ENCODE assay signal across 9 mouse cellular contexts in the genomic region with DNA sequence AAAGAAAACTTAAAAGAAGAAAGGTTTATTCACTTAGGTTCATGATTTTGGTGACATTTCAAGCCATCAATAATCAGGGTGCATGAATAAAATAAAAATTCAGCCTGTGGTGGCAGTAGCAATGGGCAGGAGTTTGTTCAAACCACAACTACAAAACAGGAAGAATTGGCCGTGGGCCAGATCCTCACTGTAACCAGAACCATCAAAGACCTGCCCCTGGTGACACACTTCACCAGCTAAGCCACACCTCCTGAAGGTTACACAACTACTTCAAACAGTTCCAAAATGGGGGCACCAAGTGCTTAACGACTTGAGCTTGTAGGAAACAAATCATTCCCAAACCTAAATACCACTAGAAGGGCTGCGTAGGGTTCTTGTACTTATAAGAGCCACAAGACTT.
DNase-seq lines count a peak whose midpoint lies in the region; ATAC-seq and TF ChIP-seq lines count a peak whose summit lies in the region.
"Had no signal": no experiment of that assay in that cellular context is flagged by ENCODE, and none has a peak within 500 bp of the region (broad histone marks: within the 10 kb centered on the region; RNA-seq: fewer than 3 reads in every experiment).

No protein-coding gene starts in this region.

- 37% methylated on average over 3 of the region's 3 CpGs for WGBS in liver, adult 2 months
- WGBS in liver, embryonic 11.5 days, result 59% methylated on average over 3 of the region's 3 CpGs
- 30% methylated on average over 3 of the region's 3 CpGs for WGBS in liver, embryonic 14.5 days (ENCODE audit: insufficient replicate concordance)
- WGBS in forebrain, embryonic 12.5 days, result 69% methylated on average over 3 of the region's 3 CpGs

- DNase-seq in liver, adult 2 months (ENCODE audit: extremely low read depth, low read depth, low spot score), result peak; percentile 81
- no peak for DNase-seq in liver, embryonic 11.5 days (ENCODE audit: low spot score)
- peak; percentile 24 for DNase-seq in brain, adult 2 months (ENCODE audit: low read depth, low spot score)
- DNase-seq in liver, embryonic 14.5 days (ENCODE audit: low read depth in 3 of 3, low spot score in 3 of 3), result peak; percentile 26 to 34 (median 27)
- peak; percentile 6 for DNase-seq in telencephalon, adult 2 months (ENCODE audit: low read depth, low spot score)
- no peak for DNase-seq in left cerebral cortex, postnatal 36 days (ENCODE audit: low spot score in 2 of 2)
- DNase-seq in frontal cortex, postnatal 10 days (ENCODE audit: low spot score in 2 of 2), result no peak

- H3K27ac ChIP-seq in liver, adult 2 months (replicated peaks; ENCODE audit: insufficient read depth, low read depth, low read length), result no peak overlapping the region
- no peak overlapping the region for H3K27ac ChIP-seq in liver, embryonic 11.5 days (ENCODE audit: low read depth, low read length)
- no peak overlapping the region for H3K27ac ChIP-seq in liver, embryonic 14.5 days
- no peak overlapping the region for H3K27ac ChIP-seq in forebrain, embryonic 12.5 days

- no peaks in the 10 kb centered on the region for H3K9me3 ChIP-seq in liver, embryonic 11.5 days (ENCODE audit: control insufficient read depth, low read length)
- H3K9me3 ChIP-seq in liver, embryonic 14.5 days (ENCODE audit: control insufficient read depth, low read length), result no peaks in the 10 kb centered on the region
- no peaks in the 10 kb centered on the region for H3K9me3 ChIP-seq in forebrain, embryonic 12.5 days
- H3K9me3 ChIP-seq: megakaryocyte, embryonic 14.5 days had no signal

- intact Hi-C loops in left cerebral cortex, postnatal 36 days (cut with DNase I), result no loop called here

- TF ChIP-seq EP300 in liver, embryonic 14.5 days (IDR thresholded peaks at IDR 0.05; ENCODE audit: low read depth), result no peak

- H3K4me1 ChIP-seq in liver, adult 2 months (ENCODE audit: control insufficient read depth, insufficient read depth, low read length), result peaks cover 8% of the 10 kb centered on the region
- H3K4me1 ChIP-seq in liver, embryonic 11.5 days (replicated peaks; ENCODE audit: control insufficient read depth, insufficient read depth, low read length), result no peaks in the 10 kb centered on the region
- no peaks in the 10 kb centered on the region; a peak in 1 of 4 replicates for H3K4me1 ChIP-seq in liver, embryonic 14.5 days (replicated peaks; ENCODE audit: control insufficient read depth in 2 of 2, insufficient read depth in 2 of 2, low read length in 1 of 2)
- H3K4me1 ChIP-seq in forebrain, embryonic 12.5 days, result no peaks in the 10 kb centered on the region

- H3K4me3 ChIP-seq in liver, adult 2 months (ENCODE audit: insufficient read depth, low read depth, low read length), result no peak overlapping the region
- H3K4me3 ChIP-seq in liver, embryonic 11.5 days (ENCODE audit: low read depth, low read length), result no peak overlapping the region
- no peak overlapping the region for H3K4me3 ChIP-seq in liver, embryonic 14.5 days (ENCODE audit: insufficient read depth in 1 of 2, low read depth in 2 of 2, low read length in 2 of 2)
- no peak overlapping the region for H3K4me3 ChIP-seq in forebrain, embryonic 12.5 days (replicated peaks)
- H3K4me3 ChIP-seq: megakaryocyte, embryonic 14.5 days had no signal

- H3K27me3 ChIP-seq in liver, adult 2 months (ENCODE audit: control insufficient read depth, insufficient read depth, low read length), result no peaks in the 10 kb centered on the region
- no peaks in the 10 kb centered on the region for H3K27me3 ChIP-seq in liver, embryonic 11.5 days (replicated peaks; ENCODE audit: control insufficient read depth, insufficient read depth, low read length)
- H3K27me3 ChIP-seq in liver, embryonic 14.5 days (ENCODE audit: control insufficient read depth, insufficient read depth, low read length), result no peaks in the 10 kb centered on the region
- no peaks in the 10 kb centered on the region for H3K27me3 ChIP-seq in forebrain, embryonic 12.5 days
- H3K27me3 ChIP-seq: megakaryocyte, embryonic 14.5 days had no signal

- no peak overlapping the region for H3K4me2 ChIP-seq in liver, embryonic 11.5 days
- H3K4me2 ChIP-seq in liver, embryonic 14.5 days (ENCODE audit: low read depth), result no peak overlapping the region
- H3K4me2 ChIP-seq in forebrain, embryonic 12.5 days, result no peak overlapping the region

- H3K79me2 ChIP-seq in liver, adult 2 months (ENCODE audit: control insufficient read depth, insufficient read depth, low read length), result no peaks in the 10 kb centered on the region

- TF ChIP-seq POLR2A in liver, adult 2 months (IDR thresholded peaks at IDR 0.05; ENCODE audit: extremely low read depth, insufficient read depth, low read length), result no peak

- no peaks in the 10 kb centered on the region for H3K36me3 ChIP-seq in liver, adult 2 months (ENCODE audit: control insufficient read depth, insufficient read depth, low read length)
- H3K36me3 ChIP-seq in liver, embryonic 11.5 days (ENCODE audit: control insufficient read depth, insufficient read depth, low read length), result no peaks in the 10 kb centered on the region
- H3K36me3 ChIP-seq in liver, embryonic 14.5 days (replicated peaks; ENCODE audit: control insufficient read depth, insufficient read depth, low read depth), result no peaks in the 10 kb centered on the region
- no peaks in the 10 kb centered on the region for H3K36me3 ChIP-seq in forebrain, embryonic 12.5 days (replicated peaks)

- no peak for TF ChIP-seq CTCF in liver, adult 2 months (IDR thresholded peaks at IDR 0.05; ENCODE audit: low read depth, low read length)
- TF ChIP-seq CTCF in liver, embryonic 14.5 days (IDR thresholded peaks at IDR 0.05; ENCODE audit: low read depth), result no peak

- no peak overlapping the region for H3K9ac ChIP-seq in liver, adult 2 months (ENCODE audit: low read depth, low read length)
- H3K9ac ChIP-seq in liver, embryonic 11.5 days (ENCODE audit: low read depth, low read length), result no peak overlapping the region
- H3K9ac ChIP-seq in liver, embryonic 14.5 days (replicated peaks), result no peak overlapping the region
- H3K9ac ChIP-seq in forebrain, embryonic 12.5 days, result no peak overlapping the region

- ATAC-seq in liver, embryonic 11.5 days (replicated peaks; ENCODE audit: low FRiP score), result no peak
- ATAC-seq in liver, embryonic 14.5 days (ENCODE audit: insufficient read depth), result no peak
- no peak for ATAC-seq in forebrain, embryonic 12.5 days (ENCODE audit: low FRiP score)

Comparison
In these comparisons a context has a peak if more than half of its experiments do, and no peak if none do; other contexts are left out.
1. DNase-seq: peak in liver, adult 2 months (single experiment), brain, adult 2 months (single experiment), liver, embryonic 14.5 days (3 of 3) and telencephalon, adult 2 months (single experiment); none in liver, embryonic 11.5 days (single experiment), left cerebral cortex, postnatal 36 days (0 of 2) and frontal cortex, postnatal 10 days (0 of 2).